Mouse (Mus musculus): Measurements from ENCODE around the gene Rpl21.
"Not testable (repeated sequence)": the region's sequence is repeated elsewhere in the genome, so short reads cannot be mapped to it uniquely, and the experiment has no call there.

The Rpl21 gene

DNA sequence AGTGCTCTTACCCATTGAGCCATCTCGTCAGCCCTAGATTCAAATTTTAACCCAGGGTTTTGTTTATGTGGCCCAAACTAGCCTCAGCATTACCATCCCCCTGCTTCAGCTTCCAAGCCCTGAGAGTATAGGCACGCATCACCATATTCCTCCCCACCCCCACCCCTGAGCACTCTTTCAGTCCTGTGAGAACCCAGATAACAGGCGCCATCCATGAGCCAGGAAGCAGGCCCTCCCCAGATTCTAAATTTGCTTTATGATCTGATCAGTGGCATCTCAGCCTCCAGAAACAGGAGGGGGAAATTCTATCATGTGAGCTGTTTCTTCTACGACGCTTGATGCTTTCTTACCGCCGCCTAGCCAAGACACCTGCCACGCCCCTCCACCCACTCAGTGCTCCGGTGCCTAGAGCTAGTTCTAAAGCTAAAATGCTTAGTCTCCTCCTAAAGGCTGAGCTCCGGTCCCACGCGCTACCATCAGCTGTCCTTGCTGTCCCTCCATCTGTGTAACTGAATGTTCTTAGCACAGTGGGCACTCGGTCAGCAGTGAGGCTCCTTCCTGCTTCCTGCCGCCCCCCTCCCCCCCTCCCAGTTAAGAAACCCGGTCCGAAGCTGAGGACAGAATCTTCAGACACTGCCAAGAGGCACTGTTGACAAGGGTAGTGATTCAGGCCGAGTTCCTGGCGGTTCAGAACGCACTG lies 34.7 kb downstream of the Rpl21 start:
- DNase-seq (ENCODE audit: low spot score in 2 of 2): peak in 1 of 2 experiments; percentile 39

DNA sequence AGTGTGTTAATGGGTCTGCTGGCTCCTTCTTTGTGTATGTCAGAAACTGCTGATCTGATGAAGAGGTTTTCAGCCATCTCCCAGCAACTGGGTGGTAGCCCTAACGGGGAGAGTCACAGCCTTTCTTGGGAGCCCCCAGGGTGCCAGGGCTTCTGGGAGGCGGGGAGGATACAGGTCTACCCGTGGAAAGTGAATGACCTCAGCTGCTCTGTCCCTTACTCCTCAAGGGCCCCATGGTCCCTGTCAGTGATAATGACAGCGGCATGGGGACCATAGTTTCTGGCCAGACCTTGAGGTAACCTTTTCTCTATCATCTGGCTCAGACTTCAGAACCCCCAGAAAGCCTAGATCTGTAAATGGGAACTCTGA lies 35.2 kb downstream of the Rpl21 start:
- DNase-seq (ENCODE audit: low spot score in 2 of 2): peak in 1 of 2 experiments; percentile 19

DNA sequence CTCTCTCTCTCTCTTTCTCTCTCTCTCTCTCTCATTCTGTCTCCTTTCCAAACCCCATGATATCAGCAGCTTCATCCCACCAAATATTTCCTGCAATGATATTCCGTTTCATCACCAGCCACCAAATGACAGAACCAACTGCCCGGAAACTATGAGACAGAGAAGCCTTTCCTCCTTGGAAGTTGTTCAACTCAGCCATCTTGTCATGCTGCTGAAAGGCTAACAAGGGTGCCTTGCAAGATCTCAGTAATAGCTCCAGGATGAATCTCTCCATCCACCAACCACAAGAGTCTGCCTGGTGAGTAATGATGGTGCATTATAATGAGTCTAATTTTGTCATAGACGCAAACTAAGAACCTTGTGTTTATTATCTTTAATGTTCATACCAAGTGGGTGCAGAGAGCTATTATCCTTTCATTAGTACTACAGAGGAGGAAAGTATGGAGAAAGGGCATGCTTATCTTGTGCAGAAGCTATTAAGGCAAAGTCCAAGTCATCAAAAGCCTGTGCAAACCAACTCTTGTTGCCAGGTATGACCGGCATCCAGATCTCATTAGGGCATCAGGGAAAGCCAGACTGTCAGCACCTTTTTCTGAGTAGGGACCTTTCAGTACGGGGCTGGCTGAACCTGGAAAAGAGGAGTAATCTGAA lies 40.4 kb downstream of the Rpl21 start:
- DNase-seq (ENCODE audit: low spot score in 2 of 2): no peak

DNA sequence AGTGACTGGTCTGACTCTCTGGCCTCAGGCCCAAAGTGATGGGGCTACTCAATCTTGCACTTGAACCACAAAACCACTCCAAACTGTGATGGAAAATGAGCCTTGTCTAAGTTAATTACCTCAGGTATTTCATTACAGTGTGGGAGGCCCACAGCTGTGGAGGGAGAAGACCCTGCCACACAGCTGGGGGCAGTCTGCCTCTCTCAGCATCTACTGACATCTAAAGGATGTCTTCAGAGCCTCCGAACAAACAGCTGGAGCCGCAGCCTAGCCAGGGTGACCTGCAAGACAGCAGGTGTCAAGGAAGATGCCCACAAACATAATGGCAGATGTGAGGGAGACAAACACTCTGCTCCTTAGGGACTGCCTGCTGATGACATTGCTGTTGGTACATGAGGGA lies 43.3 kb downstream of the Rpl21 start:
- DNase-seq (ENCODE audit: low spot score in 2 of 2): no peak

DNA sequence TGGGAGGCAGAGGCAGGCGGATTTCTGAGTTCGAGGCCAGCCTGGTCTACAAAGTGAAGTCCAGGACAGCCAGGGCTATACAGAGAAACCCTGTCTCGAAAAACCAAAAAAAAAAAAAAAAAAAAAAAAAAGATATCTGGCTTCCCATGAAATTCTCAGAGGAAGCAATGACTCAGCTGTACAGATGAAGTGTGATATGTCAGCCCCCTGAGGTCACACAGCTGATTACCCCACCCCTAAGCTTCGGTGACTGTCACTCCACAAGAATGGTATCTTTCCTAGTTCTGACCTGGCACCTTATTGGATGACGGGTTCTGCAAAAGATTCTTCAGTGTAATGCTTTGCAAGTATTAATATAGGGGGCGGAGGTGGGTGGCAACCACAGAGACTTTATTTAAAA lies 45.2 kb downstream of the Rpl21 start:
- DNase-seq (ENCODE audit: low spot score in 2 of 2): not testable (repeated sequence)

DNA sequence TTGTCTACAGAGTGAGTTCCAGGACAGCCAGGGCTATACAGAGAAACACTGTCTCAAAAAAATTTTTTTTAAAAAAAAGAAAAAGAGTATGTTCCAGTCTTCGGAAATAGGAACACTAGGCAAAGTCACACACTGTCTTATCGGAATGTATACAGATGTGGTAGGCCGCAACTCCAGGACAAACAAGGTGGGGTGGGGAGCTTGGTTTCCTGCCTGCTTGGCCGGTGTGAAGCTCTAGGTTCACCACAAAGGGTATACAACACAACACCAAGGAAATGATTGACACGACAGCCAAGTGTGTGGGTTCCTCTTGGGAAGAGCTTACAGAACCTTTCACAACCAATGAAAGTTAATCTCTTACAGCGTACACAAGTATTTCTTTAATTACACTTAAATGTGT lies 49.6 kb downstream of the Rpl21 start:
- DNase-seq (ENCODE audit: low spot score in 2 of 2): no peak

DNA sequence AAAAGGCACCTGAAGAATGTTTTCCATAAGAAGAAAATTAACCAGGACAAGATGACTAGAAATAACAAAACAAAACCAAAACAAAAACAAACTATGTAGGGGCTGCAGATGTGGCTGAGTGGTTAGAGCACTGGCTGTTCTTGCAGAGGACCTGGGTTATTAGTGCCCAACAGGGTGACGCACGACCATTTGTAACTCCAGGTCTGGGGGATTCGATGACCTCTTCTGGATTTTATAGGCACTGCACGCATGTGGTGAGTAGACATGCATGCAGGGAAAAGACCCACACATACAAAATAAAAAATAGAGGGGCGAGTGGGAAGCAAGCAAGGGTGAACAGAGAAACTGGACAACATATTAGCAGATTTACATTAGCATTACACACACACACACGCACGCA lies 50.4 kb downstream of the Rpl21 start:
- no peak for DNase-seq (ENCODE audit: low spot score in 2 of 2)

DNA sequence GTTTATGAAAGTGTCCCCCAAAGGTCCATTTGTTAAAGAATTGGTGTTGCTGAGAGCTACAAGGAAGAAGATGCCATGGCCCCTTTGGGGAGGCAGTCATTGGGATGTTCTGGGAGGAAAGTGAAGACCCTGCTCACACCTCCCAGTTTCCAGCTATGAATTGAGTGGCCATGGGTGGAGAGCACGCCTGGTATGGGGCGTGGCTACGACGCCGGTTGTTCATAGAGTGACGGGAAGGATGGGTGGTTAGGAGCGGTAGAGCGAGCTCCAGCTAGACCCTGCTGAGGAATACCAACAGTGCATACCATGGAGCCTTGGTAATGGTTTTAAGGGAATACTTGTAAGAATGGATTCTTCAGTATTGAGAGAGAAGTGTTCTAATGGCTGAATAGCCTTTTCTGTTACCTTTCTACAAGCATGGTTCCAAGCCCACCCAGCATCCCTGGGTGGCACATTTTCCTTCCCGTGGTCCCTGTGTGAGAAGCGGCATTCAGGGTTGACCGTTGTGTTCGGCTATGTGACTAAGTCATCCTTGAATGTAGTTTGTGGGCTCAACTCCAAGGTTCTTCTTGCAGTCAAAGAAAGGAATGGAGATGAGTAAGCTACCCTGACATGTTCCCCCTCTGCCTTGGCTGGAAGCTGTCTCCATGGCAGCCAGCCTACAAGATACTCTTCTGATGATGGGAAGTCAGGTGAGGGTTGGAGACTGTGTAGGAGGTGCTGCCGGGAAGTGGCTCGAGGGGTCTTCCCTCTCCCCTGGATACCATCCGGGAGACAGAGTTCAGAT lies 51.0 kb downstream of the Rpl21 start:
- DNase-seq (ENCODE audit: low spot score in 2 of 2): no peak

Measured in urinary bladder, postnatal 36 days (tissue).